Mouse (Mus musculus) limb, embryonic 13.5 days (tissue): ENCODE results near the gene Trappc6b. TPM values are rescaled to one million over a fixed set of nuclear protein-coding genes. Genes with fewer than 3 reads are reported as not detected.

Experiments used
- ATAC-seq: fragments of 200-750 bp; cut with Nextera tagmentation; 2 replicates; pipeline ENCODE4 v1.8.0; 2017; ENCODE audit warnings: low read depth, moderate number of reproducible peaks, moderate TSS enrichment; ENCODE audit not compliant: low FRiP score
- H3K27ac ChIP-seq: fragments of 300-500 bp; sonication (generic); 2 replicates; pipeline ENCODE4 v1.5.1; 2015; ENCODE audit warnings: inconsistent platforms, mild to moderate bottlenecking, moderate library complexity
- H3K27me3 ChIP-seq: fragments of 300-500 bp; sonication (generic); 2 replicates; pipeline ENCODE4 v1.6.1; 2015; ENCODE audit warnings: mild to moderate bottlenecking, inconsistent platforms
- H3K36me3 ChIP-seq: fragments of 300-500 bp; sonication (generic); 2 replicates; pipeline ENCODE4 v1.6.1; 2015; ENCODE audit warnings: inconsistent platforms, mild to moderate bottlenecking, moderate library complexity
- H3K4me1 ChIP-seq: fragments of 300-500 bp; sonication (generic); 2 replicates; pipeline ENCODE4 v1.6.1; 2015; ENCODE audit warnings: inconsistent platforms
- H3K4me2 ChIP-seq: fragments of 300-500 bp; sonication (generic); replicated peaks from 2 replicates; pipeline ENCODE4 v1.6.1; 2015; ENCODE audit warnings: inconsistent platforms, mild to moderate bottlenecking, moderate library complexity
- H3K4me3 ChIP-seq: fragments of 300-500 bp; sonication (generic); 2 replicates; pipeline ENCODE4 v1.5.1; 2015; ENCODE audit warnings: moderate library complexity, mild to moderate bottlenecking, inconsistent platforms
- H3K9ac ChIP-seq: fragments of 300-500 bp; sonication (generic); 2 replicates; pipeline ENCODE4 v1.6.1; 2015; ENCODE audit warnings: mild to moderate bottlenecking, inconsistent platforms
- H3K9me3 ChIP-seq: fragments of 300-500 bp; sonication (generic); 2 replicates; pipeline ENCODE4 v1.6.1; 2016; ENCODE audit warnings: inconsistent platforms
- WGBS: fragments of 180-500 bp; shearing (Covaris S2); methylation state at CpG from one replicate; pipeline ENCODE4 v1.1.7; 2015; 5-methylcytosine and 5-hydroxymethylcytosine counted together
- polyA plus RNA-seq: library from polyadenylated mRNA; unstranded; fragments of >200 nt; fragmentation: Nextera tagmentation; extraction: Ambion mirVana; gene quantifications from 2 replicates; pipeline ENCODE4 v1.2.1, GENCODE M21; 2015

The Trappc6b gene
- polyA plus RNA-seq, 1 experiment from 2014 or later = 81.7 TPM

DNA sequence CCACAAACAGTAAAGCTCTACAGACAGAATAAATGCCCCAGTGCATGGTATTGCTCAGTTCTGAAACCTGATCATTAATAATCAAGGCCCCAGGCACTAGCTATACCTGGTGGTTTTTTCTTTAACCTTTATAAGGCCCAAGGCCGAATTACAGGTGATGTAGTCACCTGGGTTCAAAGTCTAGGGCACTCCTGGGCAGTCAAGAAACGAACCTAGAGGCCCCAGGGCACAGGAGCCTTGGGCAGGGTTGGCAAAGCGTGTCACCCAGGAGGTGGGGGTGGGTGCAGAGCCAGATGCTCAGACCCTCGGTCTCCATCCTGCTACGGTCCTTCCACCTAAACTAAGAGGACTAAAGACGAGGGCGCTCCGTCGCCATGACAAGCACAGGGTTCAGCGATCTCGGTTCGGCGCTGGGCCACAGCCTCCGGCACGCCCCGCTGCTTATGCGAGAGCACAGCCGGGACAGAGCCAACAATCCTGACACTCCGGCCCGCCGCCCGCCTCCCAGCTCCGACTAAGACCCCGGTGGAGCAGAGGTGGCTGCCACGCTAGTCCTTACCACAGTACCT lies 49.9 kb downstream of the Trappc6b start:
- under 1% methylated on average over 25 of the region's 25 CpGs for WGBS
- Histone ChIP-seq H3K9ac (peak overlapping the region; percentile 91), H3K4me2 (peak overlapping the region; percentile 67), H3K4me3 (peak overlapping the region; percentile 85), H3K27me3 (no peaks in the 10 kb centered on the region), H3K36me3 (peaks cover 16% of the 10 kb centered on the region), H3K27ac (peak overlapping the region; percentile 92), H3K9me3 (no peaks in the 10 kb centered on the region), H3K4me1 (peaks cover 32% of the 10 kb centered on the region)
- no peak for ATAC-seq

- peak overlapping the region; percentile 85 for H3K4me3 ChIP-seq
- peaks cover 32% of the 10 kb centered on the region for H3K4me1 ChIP-seq
- WGBS = 61% methylated on average over 2 of the region's 2 CpGs
- H3K9me3 ChIP-seq = no peaks in the 10 kb centered on the region
- ATAC-seq = no peak
- H3K36me3 ChIP-seq = peaks cover 23% of the 10 kb centered on the region
- peak overlapping the region; percentile 67 for H3K4me2 ChIP-seq
- H3K9ac ChIP-seq = peak overlapping the region; percentile 91
- no peak overlapping the region for H3K27ac ChIP-seq
- no peaks in the 10 kb centered on the region for H3K27me3 ChIP-seq
Measured at GRCm38 (mm10) chr12:59010482-59010881, 50.8 kb downstream of the Trappc6b start.

Other genes starting within 250 kb of the Trappc6b start
- gene Sec23a, start 49.5 kb downstream of the Trappc6b start, polyA plus RNA-seq = 105 and 111 TPM in 2 replicates
- gene Gemin2, start 48.1 kb downstream of the Trappc6b start, polyA plus RNA-seq = 37.6 and 40.9 TPM in 2 replicates
- gene Pnn, start 5.4 kb upstream of the Trappc6b start, polyA plus RNA-seq = 104 and 118 TPM in 2 replicates
- gene Mia2, start 34.3 kb upstream of the Trappc6b start, polyA plus RNA-seq = 63.2 TPM in 2 replicates
- gene Fbxo33, start 158.3 kb upstream of the Trappc6b start, polyA plus RNA-seq = 7.1 and 7.9 TPM in 2 replicates